Mouse (Mus musculus) embryonic facial prominence, embryonic 12.5 days (tissue): ENCODE results near the gene Prdm15. TPM values are rescaled to one million over a fixed set of nuclear protein-coding genes. Genes with fewer than 3 reads are reported as not detected.
A peak's percentile ranks its signal among the peaks of the same experiment; 100 is the strongest.

Experiments used
- ATAC-seq: fragments of 200-750 bp; cut with Nextera tagmentation; 2 replicates; pipeline ENCODE4 v1.8.0; 2017; ENCODE audit not compliant: insufficient number of reproducible peaks, insufficient read depth, low FRiP score, low TSS enrichment
- H3K27ac ChIP-seq: fragments of 300-500 bp; sonication (generic); 2 replicates; pipeline ENCODE4 v1.5.1; 2016; ENCODE audit warnings: mild to moderate bottlenecking
- H3K27me3 ChIP-seq: fragments of 300-500 bp; sonication (generic); 2 replicates; pipeline ENCODE4 v1.6.1; 2016; ENCODE audit warnings: mild to moderate bottlenecking, moderate library complexity
- H3K36me3 ChIP-seq: fragments of 300-500 bp; sonication (generic); 2 replicates; pipeline ENCODE4 v1.6.1; 2016; ENCODE audit warnings: mild to moderate bottlenecking
- H3K4me1 ChIP-seq: fragments of 300-500 bp; sonication (generic); 2 replicates; pipeline ENCODE4 v1.6.1; 2016
- H3K4me2 ChIP-seq: fragments of 300-500 bp; sonication (generic); replicated peaks from 2 replicates; pipeline ENCODE4 v1.6.1; 2016; ENCODE audit warnings: mild to moderate bottlenecking, moderate library complexity
- H3K4me3 ChIP-seq: fragments of 300-500 bp; sonication (generic); 2 replicates; pipeline ENCODE4 v1.5.1; 2016; ENCODE audit warnings: mild to moderate bottlenecking
- H3K9ac ChIP-seq: fragments of 300-500 bp; sonication (generic); 2 replicates; pipeline ENCODE4 v1.6.1; 2016; ENCODE audit warnings: mild to moderate bottlenecking, moderate library complexity
- H3K9me3 ChIP-seq: fragments of 300-500 bp; sonication (generic); 2 replicates; pipeline ENCODE4 v1.6.1; 2016; ENCODE audit warnings: mild to moderate bottlenecking, moderate library complexity
- WGBS: fragments of 180-500 bp; shearing (Covaris S2); methylation state at CpG from one replicate; pipeline ENCODE4 v1.1.7; 2016; 5-methylcytosine and 5-hydroxymethylcytosine counted together
- polyA plus RNA-seq: library from polyadenylated mRNA; unstranded; fragments of >200 nt; fragmentation: Nextera tagmentation; extraction: Ambion mirVana; gene quantifications from 2 replicates; pipeline ENCODE4 v1.2.1, GENCODE M21; 2016

Gene Prdm15
- polyA plus RNA-seq = 15.7 and 18.3 TPM in 2 replicates

DNA sequence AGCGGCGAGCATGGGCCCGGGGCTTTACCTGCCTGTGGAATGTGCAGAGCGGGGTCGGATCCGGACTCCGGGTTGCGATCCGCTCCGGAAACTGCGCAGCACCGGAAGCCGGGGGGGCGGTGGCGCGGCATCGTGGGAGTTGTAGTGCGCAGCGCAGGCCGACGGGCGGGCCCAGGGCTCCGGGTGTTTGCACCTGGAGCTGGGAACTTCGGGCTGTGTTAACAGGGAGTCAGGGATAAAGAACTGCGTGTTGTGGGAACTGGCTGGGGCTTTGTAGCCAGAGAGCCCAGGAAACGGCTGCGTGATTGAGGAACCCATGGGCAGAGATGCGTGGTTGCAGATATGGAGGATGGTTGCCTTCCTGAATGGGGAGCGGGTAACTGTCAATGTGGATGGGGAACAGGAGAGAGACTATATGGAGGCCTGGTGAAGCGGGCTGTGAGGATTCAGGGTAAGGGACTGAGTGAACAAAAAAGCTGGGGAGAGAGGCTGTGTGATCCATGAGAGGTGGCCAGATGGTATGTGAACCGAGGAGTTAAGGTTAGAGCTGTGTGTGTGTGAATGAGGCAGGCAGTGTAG is at the start of gene Prdm15:
Gene Prdm15 (minus strand): TSS at position 110 of the 579 bp plus-strand sequence.
- H3K9ac ChIP-seq = peak within 1 kb of the TSS; percentile 96
- H3K27ac ChIP-seq = peak within 1 kb of the TSS; percentile 98
- H3K4me1 ChIP-seq = peaks cover 14% of the 10 kb centered on the region
- WGBS = under 1% methylated on average over 31 of the region's 31 CpGs
- no peaks in the 10 kb centered on the region for H3K27me3 ChIP-seq
- 0 out of 2 replicates have a peak, but pooled peaks cover 7% of the 10 kb centered on the region for H3K36me3 ChIP-seq
- ATAC-seq = peak; percentile 89
- H3K4me2 ChIP-seq = peak within 1 kb of the TSS; percentile 77
- no peaks in the 10 kb centered on the region for H3K9me3 ChIP-seq
- peak within 1 kb of the TSS; percentile 82 for H3K4me3 ChIP-seq

DNA sequence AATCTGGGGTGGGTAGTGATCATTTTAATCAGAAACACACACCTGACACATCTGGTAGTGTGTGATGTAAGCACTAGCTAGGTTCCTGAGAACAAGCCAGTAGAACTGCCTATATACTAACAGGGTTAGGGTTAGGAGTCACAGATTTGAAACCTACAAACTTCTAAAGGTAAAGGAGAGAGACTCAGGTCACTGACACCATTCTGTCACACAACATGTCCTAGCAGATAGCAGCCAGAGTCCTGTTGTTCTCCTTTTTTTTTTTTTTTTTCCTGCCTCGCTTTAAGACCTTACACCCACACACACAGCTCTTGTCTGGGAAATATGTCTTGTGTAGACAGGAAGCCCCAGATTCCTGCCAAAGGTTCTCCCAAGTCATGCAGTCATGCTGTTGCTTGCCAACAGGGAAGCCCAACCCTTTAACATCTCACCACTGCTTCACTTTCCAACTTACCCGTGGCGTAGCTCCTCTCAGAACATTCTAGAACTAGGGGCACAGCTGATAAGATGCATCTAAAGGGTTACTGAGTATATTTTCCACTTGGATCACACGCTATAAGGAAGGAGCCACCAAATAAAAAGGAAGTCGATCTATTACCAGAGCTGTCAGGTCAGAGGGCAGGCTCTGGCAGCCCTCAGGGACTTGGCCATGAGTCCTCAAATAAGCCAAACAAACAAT is 45.8 kb upstream of the Prdm15 start:
- H3K27ac ChIP-seq = no peak overlapping the region
- no peak overlapping the region for H3K9ac ChIP-seq
- WGBS = 70% methylated on average over 5 of the region's 5 CpGs
- no peaks in the 10 kb centered on the region for H3K36me3 ChIP-seq
- H3K27me3 ChIP-seq = no peaks in the 10 kb centered on the region
- H3K9me3 ChIP-seq = no peaks in the 10 kb centered on the region
- no peak overlapping the region for H3K4me3 ChIP-seq
- H3K4me1 ChIP-seq = no peaks in the 10 kb centered on the region
- ATAC-seq = no peak
- H3K4me2 ChIP-seq = no peak overlapping the region

DNA sequence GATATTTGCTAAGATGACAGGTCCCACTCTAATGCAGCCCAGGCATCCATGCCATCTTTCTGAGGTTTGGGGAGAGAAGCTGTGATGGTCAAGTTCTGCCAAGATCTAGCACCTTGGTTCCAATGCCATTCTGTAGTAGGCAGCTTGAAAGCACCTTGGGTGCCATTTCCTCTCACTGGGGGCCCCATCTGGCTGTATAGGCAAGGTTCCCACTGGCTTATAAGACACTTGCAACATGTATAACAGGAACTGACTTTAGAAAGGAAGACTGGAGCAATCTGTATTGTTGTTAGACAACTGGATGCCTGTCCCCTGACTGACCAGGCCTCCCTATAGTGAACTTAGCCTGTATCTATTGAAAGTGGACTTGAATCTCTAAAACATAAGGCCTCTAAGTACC is 36.1 kb upstream of the Prdm15 start:
- no peaks in the 10 kb centered on the region for H3K36me3 ChIP-seq
- no peak overlapping the region for H3K4me2 ChIP-seq
- H3K9ac ChIP-seq = no peak overlapping the region
- H3K27me3 ChIP-seq = no peaks in the 10 kb centered on the region
- no peak for ATAC-seq
- H3K4me1 ChIP-seq = no peaks in the 10 kb centered on the region
- no peak overlapping the region for H3K4me3 ChIP-seq
- H3K27ac ChIP-seq = no peak overlapping the region
- H3K9me3 ChIP-seq = no peaks in the 10 kb centered on the region

DNA sequence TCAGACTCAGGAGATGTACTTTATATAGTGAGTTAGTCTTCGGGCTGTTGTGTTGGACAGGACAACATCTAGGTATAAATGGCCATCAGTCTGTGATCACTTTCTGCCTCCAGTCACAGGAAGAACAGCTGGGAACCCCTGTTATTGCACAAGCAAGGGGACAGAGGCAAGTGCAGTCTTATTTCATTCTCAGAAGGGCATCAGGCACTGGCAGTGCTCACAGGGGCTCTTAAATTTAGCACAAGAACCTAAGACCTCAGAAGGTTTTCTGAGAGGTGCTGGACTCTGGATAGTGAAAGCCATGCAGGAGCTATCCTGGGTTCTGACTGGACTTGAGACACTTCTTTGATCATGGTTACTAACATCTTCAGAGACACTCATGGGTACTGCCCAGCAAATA is 32.0 kb upstream of the Prdm15 start:
- no peaks in the 10 kb centered on the region for H3K27me3 ChIP-seq
- H3K4me2 ChIP-seq = no peak overlapping the region
- H3K9ac ChIP-seq = no peak overlapping the region
- H3K9me3 ChIP-seq = no peaks in the 10 kb centered on the region
- H3K36me3 ChIP-seq = no peaks in the 10 kb centered on the region
- no peak overlapping the region for H3K27ac ChIP-seq
- H3K4me3 ChIP-seq = no peak overlapping the region
- 91% methylated on average over 1 of the region's 1 CpGs for WGBS
- no peak for ATAC-seq
- no peaks in the 10 kb centered on the region for H3K4me1 ChIP-seq

GRCm38 (mm10) chr16:97882891-97883290 is 31.2 kb upstream of the Prdm15 start:
- Histone ChIP-seq H3K9ac (no peak overlapping the region), H3K4me2 (no peak overlapping the region), H3K27ac (no peak overlapping the region), H3K27me3 (no peaks in the 10 kb centered on the region), H3K36me3 (no peaks in the 10 kb centered on the region), H3K4me3 (no peak overlapping the region), H3K4me1 (no peaks in the 10 kb centered on the region), H3K9me3 (no peaks in the 10 kb centered on the region)
- no peak for ATAC-seq

DNA sequence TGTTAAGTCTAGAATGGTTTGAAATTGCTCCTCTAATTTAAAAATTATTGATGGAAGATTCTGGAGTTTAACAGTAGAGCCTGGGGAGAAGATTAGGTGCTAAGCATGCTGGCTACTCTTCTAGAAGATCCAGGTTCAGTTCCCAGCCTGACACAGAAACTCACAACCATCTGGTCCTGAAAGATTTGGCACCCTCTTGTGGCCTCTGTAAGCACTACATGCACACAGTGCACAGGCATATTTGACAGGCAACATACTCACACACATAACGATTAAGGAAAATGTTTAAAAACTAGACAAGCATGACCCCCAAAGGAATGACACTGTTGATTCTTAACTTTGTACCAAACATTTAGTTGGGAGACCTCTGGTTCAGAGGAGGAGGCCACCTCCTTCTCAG is 27.5 kb upstream of the Prdm15 start:
- no peaks in the 10 kb centered on the region for H3K27me3 ChIP-seq
- 91% methylated on average over 1 of the region's 1 CpGs for WGBS

GRCm38 (mm10) chr16:97877502-97877901 is 25.9 kb upstream of the Prdm15 start:
- WGBS = 94% methylated on average over 3 of the region's 3 CpGs
- H3K27me3 ChIP-seq = no peaks in the 10 kb centered on the region
- H3K9ac ChIP-seq = no peak overlapping the region
- ATAC-seq = no peak
- H3K27ac ChIP-seq = no peak overlapping the region
- no peaks in the 10 kb centered on the region for H3K4me1 ChIP-seq
- H3K4me2 ChIP-seq = no peak overlapping the region
- no peak overlapping the region for H3K4me3 ChIP-seq
- H3K9me3 ChIP-seq = no peaks in the 10 kb centered on the region
- H3K36me3 ChIP-seq = peaks cover 17% of the 10 kb centered on the region

More for the DNA sequence above, 27.5 kb upstream of the Prdm15 start:
- Histone ChIP-seq H3K9ac (no peak overlapping the region), H3K27ac (no peak overlapping the region), H3K9me3 (no peaks in the 10 kb centered on the region), H3K4me1 (no peaks in the 10 kb centered on the region), H3K36me3 (peaks cover 5% of the 10 kb centered on the region; the same call in 1 of the 2 replicates), H3K4me2 (no peak overlapping the region), H3K4me3 (no peak overlapping the region)
- no peak for ATAC-seq

- Histone ChIP-seq H3K9me3 (no peaks in the 10 kb centered on the region), H3K36me3 (peaks cover 20% of the 10 kb centered on the region), H3K4me3 (no peak overlapping the region), H3K27me3 (no peaks in the 10 kb centered on the region), H3K4me2 (no peak overlapping the region), H3K9ac (no peak overlapping the region), H3K4me1 (no peaks in the 10 kb centered on the region), H3K27ac (no peak overlapping the region)
- ATAC-seq = no peak
- 91% methylated on average over 4 of the region's 4 CpGs for WGBS
Observed at GRCm38 (mm10) chr16:97875101-97875500, 23.5 kb upstream of the Prdm15 start.

DNA sequence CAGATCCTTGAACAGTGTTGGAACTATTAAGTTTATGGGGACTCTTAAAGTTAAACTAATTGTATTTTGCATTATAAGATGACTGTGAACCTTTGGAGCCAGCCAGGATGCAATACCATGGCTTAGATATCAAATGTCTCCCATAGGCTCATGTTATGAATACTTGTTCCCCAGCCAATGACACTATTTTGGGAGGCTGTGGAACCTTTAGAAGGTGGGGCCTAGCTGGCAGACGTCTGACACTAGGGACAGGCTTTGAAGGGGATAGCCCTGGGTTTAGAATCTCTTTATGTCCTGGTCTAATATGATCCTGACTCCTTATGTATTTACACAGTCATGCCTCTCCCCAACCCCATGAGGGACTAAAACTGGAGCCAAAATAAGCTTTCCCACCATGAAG is 22.7 kb upstream of the Prdm15 start:
- Histone ChIP-seq H3K9me3 (no peaks in the 10 kb centered on the region), H3K27me3 (no peaks in the 10 kb centered on the region), H3K4me2 (no peak overlapping the region), H3K9ac (no peak overlapping the region), H3K4me1 (no peaks in the 10 kb centered on the region), H3K36me3 (peaks cover 20% of the 10 kb centered on the region), H3K27ac (no peak overlapping the region), H3K4me3 (no peak overlapping the region)
- ATAC-seq = no peak
- 31% methylated on average over 1 of the region's 1 CpGs for WGBS

DNA sequence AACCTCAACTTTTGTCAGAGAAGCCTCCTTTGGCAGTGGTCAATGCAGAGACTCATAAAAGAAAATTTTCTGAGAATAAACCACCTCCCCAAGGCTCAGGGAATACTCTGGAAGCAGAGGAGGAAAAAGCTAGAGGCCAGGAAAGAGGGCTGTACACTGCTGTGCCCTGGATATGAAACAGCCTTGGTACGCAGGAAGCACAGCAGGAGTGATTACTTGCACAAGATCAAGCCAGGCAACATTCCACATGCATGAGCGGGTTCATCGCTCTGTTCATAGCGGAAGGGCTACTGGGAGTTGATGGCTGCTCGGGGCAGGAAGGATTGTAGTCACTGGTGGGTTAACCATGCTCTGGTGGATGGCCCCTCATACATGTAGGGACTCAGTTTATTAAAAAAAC is 21.0 kb upstream of the Prdm15 start:
- H3K4me2 ChIP-seq = no peak overlapping the region
- H3K4me1 ChIP-seq = no peaks in the 10 kb centered on the region
- no peak for ATAC-seq
- H3K36me3 ChIP-seq = peaks cover 23% of the 10 kb centered on the region
- no peaks in the 10 kb centered on the region for H3K27me3 ChIP-seq
- WGBS = 80% methylated on average over 5 of the region's 5 CpGs
- H3K9me3 ChIP-seq = no peaks in the 10 kb centered on the region
- no peak overlapping the region for H3K4me3 ChIP-seq
- H3K9ac ChIP-seq = no peak overlapping the region
- no peak overlapping the region for H3K27ac ChIP-seq

- no peaks in the 10 kb centered on the region for H3K4me1 ChIP-seq
- no peak overlapping the region for H3K9ac ChIP-seq
- H3K36me3 ChIP-seq = peaks cover 30% of the 10 kb centered on the region
- no peak overlapping the region for H3K4me3 ChIP-seq
- no peak overlapping the region for H3K27ac ChIP-seq
- H3K4me2 ChIP-seq = no peak overlapping the region
- H3K9me3 ChIP-seq = no peaks in the 10 kb centered on the region
- 72% methylated on average over 6 of the region's 6 CpGs for WGBS
- no peak for ATAC-seq
- H3K27me3 ChIP-seq = no peaks in the 10 kb centered on the region
Observed at GRCm38 (mm10) chr16:97869193-97870102, 17.8 kb upstream of the Prdm15 start.
